Mouse (Mus musculus) heart, embryonic 11.5 days (tissue): ENCODE data around the gene Olfr5. TPM values are rescaled to one million over a fixed set of nuclear protein-coding genes. Genes with fewer than 3 reads are reported as not detected.
"Not testable (repeated sequence)": the region's sequence is repeated elsewhere in the genome, so short reads cannot be mapped to it uniquely, and the experiment has no call there.

Source experiments
- ATAC-seq: fragments of 200-750 bp; cut with Nextera tagmentation; replicated peaks from 2 replicates; pipeline ENCODE4 v1.8.0; 2017; ENCODE audit warnings: moderate library complexity; ENCODE audit not compliant: insufficient number of reproducible peaks, low FRiP score, low TSS enrichment
- H3K27ac ChIP-seq: fragments of 300-500 bp; sonication (generic); 2 replicates; pipeline ENCODE4 v1.5.1; 2014; ENCODE audit warnings: mild to moderate bottlenecking, low read depth, low read length
- H3K27me3 ChIP-seq: fragments of 300-500 bp; sonication (generic); 2 replicates; pipeline ENCODE4 v1.6.1; 2014; ENCODE audit warnings: mild to moderate bottlenecking, low read length, mixed read lengths; ENCODE audit not compliant: control insufficient read depth, insufficient read depth
- H3K36me3 ChIP-seq: fragments of 300-500 bp; sonication (generic); 2 replicates; pipeline ENCODE4 v1.6.1; 2014; ENCODE audit warnings: mild to moderate bottlenecking, low read length, moderate library complexity, mixed read lengths; ENCODE audit not compliant: control insufficient read depth, insufficient read depth
- H3K4me1 ChIP-seq: fragments of 300-500 bp; sonication (generic); 2 replicates; pipeline ENCODE4 v1.6.1; 2014; ENCODE audit warnings: low read length; ENCODE audit not compliant: control insufficient read depth, insufficient read depth
- H3K4me2 ChIP-seq: fragments of 300-500 bp; sonication (generic); 2 replicates; pipeline ENCODE4 v1.6.1; 2014; ENCODE audit warnings: mild to moderate bottlenecking, moderate library complexity
- H3K4me3 ChIP-seq: fragments of 300-500 bp; sonication (generic); 2 replicates; pipeline ENCODE4 v1.5.1; 2014; ENCODE audit warnings: low read depth, low read length
- H3K9ac ChIP-seq: fragments of 300-500 bp; sonication (generic); 2 replicates; pipeline ENCODE4 v1.6.1; 2014; ENCODE audit warnings: mild to moderate bottlenecking, low read depth, low read length, moderate library complexity
- H3K9me3 ChIP-seq: fragments of 300-500 bp; sonication (generic); replicated peaks from 2 replicates; pipeline ENCODE4 v1.6.1; 2016; ENCODE audit warnings: low read length; ENCODE audit not compliant: control insufficient read depth
- WGBS: fragments of 180-500 bp; shearing (Covaris S2); extraction: QIAGEN DNeasy Blood & Tissue Kit; methylation state at CpG from one replicate; pipeline ENCODE4 v1.1.7; 2014; ENCODE audit not compliant: insufficient replicate concordance; 5-methylcytosine and 5-hydroxymethylcytosine counted together
- polyA plus RNA-seq: library from polyadenylated mRNA; unstranded; fragments of >200 nt; fragmentation: Nextera tagmentation; extraction: Ambion mirVana; gene quantifications from 2 replicates; pipeline ENCODE4 v1.2.1, GENCODE M21; 2014

The Olfr5 gene
- polyA plus RNA-seq = not detected in 2 replicates

DNA sequence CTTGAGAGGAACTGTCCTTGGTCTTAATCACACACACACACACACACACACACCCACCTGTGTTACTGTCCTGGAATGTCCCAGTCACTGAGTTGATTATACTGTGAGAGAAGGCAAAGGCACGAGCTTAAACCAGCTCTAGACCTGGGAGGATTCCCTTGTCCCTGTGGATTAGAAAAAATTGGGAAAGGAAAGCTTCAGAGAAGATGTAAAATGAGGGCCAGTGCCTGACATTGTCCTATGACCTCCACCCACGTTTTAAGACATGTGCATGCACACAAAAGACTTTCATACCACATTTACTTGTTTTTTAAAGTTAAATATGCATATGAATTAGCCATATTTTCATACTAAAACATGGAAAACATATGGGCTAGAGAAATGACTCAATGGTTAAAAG is at the start of gene Olfr5:
TSS of gene Olfr5 (minus strand) at position 101 of the 400 bp plus-strand sequence.
- H3K9me3 ChIP-seq = peaks cover 3% of the 10 kb centered on the region; the same call in 1 of the 2 replicates
- no peak within 1 kb of the TSS for H3K9ac ChIP-seq
- no peak for ATAC-seq
- no peak within 1 kb of the TSS for H3K4me3 ChIP-seq
- H3K36me3 ChIP-seq = no peaks in the 10 kb centered on the region
- no peaks in the 10 kb centered on the region for H3K27me3 ChIP-seq
- 34% methylated on average over 2 of the region's 2 CpGs for WGBS
- no peak within 1 kb of the TSS for H3K27ac ChIP-seq
- no peak within 1 kb of the TSS for H3K4me2 ChIP-seq
- H3K4me1 ChIP-seq = no peaks in the 10 kb centered on the region

GRCm38 (mm10) chr7:6526141-6526540 is 39.4 kb upstream of the Olfr5 start:
- ATAC-seq = no peak
- Histone ChIP-seq H3K36me3 (no peaks in the 10 kb centered on the region), H3K4me2 (no peak overlapping the region), H3K4me1 (no peaks in the 10 kb centered on the region), H3K9me3 (peaks cover 4% of the 10 kb centered on the region), H3K9ac (no peak overlapping the region), H3K27me3 (no peaks in the 10 kb centered on the region), H3K27ac (no peak overlapping the region), H3K4me3 (no peak overlapping the region)
- WGBS = 57% methylated on average over 5 of the region's 5 CpGs

DNA sequence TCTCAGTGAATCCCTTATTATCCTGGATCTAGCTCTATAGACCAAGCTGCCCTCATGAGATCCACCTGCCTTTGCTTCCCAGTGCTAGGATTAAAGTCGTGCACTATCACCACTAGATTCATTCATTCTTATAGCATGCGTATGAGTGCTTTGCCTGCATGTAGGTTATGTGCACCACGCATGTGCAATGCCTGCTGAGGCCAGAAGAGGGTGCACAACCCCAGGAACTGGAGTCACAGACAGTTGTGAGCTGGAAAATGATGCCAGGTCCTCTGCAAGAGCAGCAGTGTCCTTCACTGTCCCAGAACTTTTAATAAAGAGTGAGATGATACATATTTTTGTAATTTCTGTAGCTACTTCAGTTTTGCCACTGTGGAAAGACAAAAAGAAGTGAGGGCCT is 38.3 kb upstream of the Olfr5 start:
- no peak overlapping the region for H3K4me3 ChIP-seq
- H3K4me2 ChIP-seq = no peak overlapping the region
- no peak overlapping the region for H3K27ac ChIP-seq
- H3K9ac ChIP-seq = no peak overlapping the region
- H3K9me3 ChIP-seq = peaks cover 4% of the 10 kb centered on the region
- H3K4me1 ChIP-seq = no peaks in the 10 kb centered on the region
- WGBS = 61% methylated on average over 3 of the region's 3 CpGs
- no peaks in the 10 kb centered on the region for H3K36me3 ChIP-seq
- no peak for ATAC-seq
- no peaks in the 10 kb centered on the region for H3K27me3 ChIP-seq

- no peaks in the 10 kb centered on the region for H3K36me3 ChIP-seq
- no peak within 1 kb of the TSS for H3K9ac ChIP-seq
- no peaks in the 10 kb centered on the region for H3K4me1 ChIP-seq
- no peak within 1 kb of the TSS for H3K27ac ChIP-seq
- WGBS = 74% methylated on average over 5 of the region's 5 CpGs
- no peak within 1 kb of the TSS for H3K4me3 ChIP-seq
- H3K9me3 ChIP-seq = peaks cover 8% of the 10 kb centered on the region
- no peaks in the 10 kb centered on the region for H3K27me3 ChIP-seq
- no peak for ATAC-seq
- H3K4me2 ChIP-seq = no peak within 1 kb of the TSS
Measured at GRCm38 (mm10) chr7:6522850-6523249, 36.1 kb upstream of the Olfr5 start, which contains the start of gene Olfr1349. Gene Olfr1349 (minus strand): TSS chr7:6522950.

DNA sequence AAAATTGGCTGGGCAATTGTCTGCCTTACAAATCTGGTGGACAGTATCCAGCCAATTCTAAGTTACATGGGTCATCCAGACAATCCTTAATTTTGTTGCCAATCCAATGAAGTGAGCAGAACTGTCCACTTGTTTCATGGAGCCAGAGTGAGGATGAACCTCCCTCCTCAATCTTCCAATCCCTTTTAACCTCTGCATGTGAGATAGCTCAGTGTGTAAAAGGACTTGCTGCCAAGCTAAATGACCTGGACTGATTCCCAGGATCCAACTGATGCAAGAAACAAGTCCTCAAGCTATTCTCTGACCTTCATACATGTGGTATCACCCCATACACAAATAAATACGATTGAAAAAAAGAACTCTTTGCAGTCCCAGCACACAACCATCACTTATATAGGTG is 34.9 kb upstream of the Olfr5 start:
- no peak overlapping the region for H3K9ac ChIP-seq
- no peak overlapping the region for H3K4me2 ChIP-seq
- 35% methylated on average over 1 of the region's 1 CpGs for WGBS
- H3K4me1 ChIP-seq = no peaks in the 10 kb centered on the region
- H3K4me3 ChIP-seq = no peak overlapping the region
- H3K36me3 ChIP-seq = no peaks in the 10 kb centered on the region
- peaks cover 11% of the 10 kb centered on the region for H3K9me3 ChIP-seq
- H3K27ac ChIP-seq = no peak overlapping the region
- no peaks in the 10 kb centered on the region for H3K27me3 ChIP-seq
- no peak for ATAC-seq

GRCm38 (mm10) chr7:6508648-6509047 is 21.9 kb upstream of the Olfr5 start, which contains the start of gene Olfr1348:
Gene Olfr1348 (minus strand): TSS chr7:6508748.
- H3K9ac ChIP-seq = no peak within 1 kb of the TSS
- 86% methylated on average over 1 of the region's 1 CpGs for WGBS

GRCm38 (mm10) chr7:6499655-6500054 is 12.9 kb upstream of the Olfr5 start, which contains the start of gene Olfr1347:
Gene Olfr1347 (minus strand): TSS chr7:6499755.
- Histone ChIP-seq H3K27ac (no peak within 1 kb of the TSS), H3K4me2 (no peak within 1 kb of the TSS), H3K9ac (no peak within 1 kb of the TSS), H3K4me3 (no peak within 1 kb of the TSS), H3K4me1 (no peaks in the 10 kb centered on the region), H3K36me3 (no peaks in the 10 kb centered on the region), H3K9me3 (peaks cover 13% of the 10 kb centered on the region; the same call in 1 of the 2 replicates), H3K27me3 (no peaks in the 10 kb centered on the region)
- WGBS = 58% methylated on average over 1 of the region's 1 CpGs
- ATAC-seq = no peak

More at GRCm38 (mm10) chr7:6508648-6509047, 21.9 kb upstream of the Olfr5 start, which contains the start of gene Olfr1348:
- no peak for ATAC-seq
- H3K9me3 ChIP-seq = peaks cover 3% of the 10 kb centered on the region
- H3K36me3 ChIP-seq = no peaks in the 10 kb centered on the region
- no peaks in the 10 kb centered on the region for H3K4me1 ChIP-seq
- no peak within 1 kb of the TSS for H3K27ac ChIP-seq
- no peak within 1 kb of the TSS for H3K4me3 ChIP-seq
- H3K4me2 ChIP-seq = no peak within 1 kb of the TSS
- H3K27me3 ChIP-seq = no peaks in the 10 kb centered on the region

DNA sequence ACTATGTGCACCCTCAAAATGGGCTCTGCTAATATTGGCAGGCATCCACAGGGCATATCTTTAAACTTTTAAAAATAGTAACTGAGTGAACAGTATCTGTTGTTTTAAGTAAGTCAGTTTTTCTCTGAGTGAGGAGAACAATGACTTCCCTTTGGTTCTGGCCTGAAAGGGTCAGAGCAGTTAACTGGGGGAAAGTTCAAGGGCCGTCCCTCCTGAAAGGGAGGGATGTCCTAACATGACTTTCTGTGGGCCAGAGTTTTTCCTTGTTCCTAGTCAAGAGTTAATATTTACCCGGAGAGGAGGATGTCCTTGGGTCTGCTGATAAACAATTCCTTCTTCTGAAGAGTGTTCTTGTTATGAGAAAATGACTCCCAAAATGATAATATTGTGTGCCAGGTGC is 9.1 kb downstream of the Olfr5 start:
- H3K4me1 ChIP-seq, H3K36me3 ChIP-seq, H3K4me2 ChIP-seq, H3K9ac ChIP-seq, H3K9me3 ChIP-seq, H3K27me3 ChIP-seq, H3K27ac ChIP-seq, ATAC-seq, H3K4me3 ChIP-seq: not testable (repeated sequence)
- WGBS = 67% methylated on average over 2 of the region's 2 CpGs

- H3K9me3 ChIP-seq = no peaks in the 10 kb centered on the region
- no peaks in the 10 kb centered on the region for H3K36me3 ChIP-seq
- no peaks in the 10 kb centered on the region for H3K4me1 ChIP-seq
- H3K9ac ChIP-seq = no peak within 1 kb of the TSS
- no peak within 1 kb of the TSS for H3K4me3 ChIP-seq
- no peak within 1 kb of the TSS for H3K27ac ChIP-seq
- no peak for ATAC-seq
- H3K27me3 ChIP-seq = no peaks in the 10 kb centered on the region
- no peak within 1 kb of the TSS for H3K4me2 ChIP-seq
Measured at GRCm38 (mm10) chr7:6466951-6467350, 19.8 kb downstream of the Olfr5 start, which contains the start of gene Olfr1346. Gene Olfr1346 (plus strand): TSS chr7:6467101.
